Comparison of ENCODE assay signal across 8 mouse cellular contexts in genomic region chr1:85894231-85894747, GRCm38 (mm10). TPM values are rescaled to one million over a fixed set of nuclear protein-coding genes. Genes with fewer than 3 reads are reported as not detected.
DNase-seq lines count a peak whose midpoint lies in the region; ATAC-seq and TF ChIP-seq lines count a peak whose summit lies in the region.

TSS of gene Itm2c (plus strand) at chr1:85894281.

- peak; percentile 80 for TF ChIP-seq POLR2A in heart, adult 2 months (IDR thresholded peaks at IDR 0.05; ENCODE audit: insufficient read depth, low read depth, low read length)
- TF ChIP-seq POLR2A in kidney, adult 2 months (IDR thresholded peaks at IDR 0.05; ENCODE audit: low read depth, low read length) = no peak
- peak; percentile 26; the same call in 1 of the 2 replicates for TF ChIP-seq POLR2A in spleen, adult 2 months (IDR thresholded peaks at IDR 0.05; ENCODE audit: low read depth, low read length)

- TF ChIP-seq CTCF in heart, adult 2 months (IDR thresholded peaks at IDR 0.05) = no peak
- TF ChIP-seq CTCF in kidney, adult 2 months (conservative IDR thresholded peaks at IDR 0.05; ENCODE audit: insufficient read depth, insufficient read length, low read depth, low read length) = no peak
- TF ChIP-seq CTCF in spleen, adult 2 months (IDR thresholded peaks at IDR 0.05; ENCODE audit: extremely low read depth, insufficient read depth, insufficient read length, insufficient replicate concordance) = no peak

- no peaks in the 10 kb centered on the region for H3K36me3 ChIP-seq in embryonic facial prominence, embryonic 14.5 days (ENCODE audit: control insufficient read depth, insufficient read depth, low read length)
- no peaks in the 10 kb centered on the region; the same call in 1 of the 2 replicates for H3K36me3 ChIP-seq in heart, adult 2 months (ENCODE audit: control insufficient read depth, insufficient read depth, low read length)
- no peaks in the 10 kb centered on the region for H3K36me3 ChIP-seq in kidney, adult 2 months (ENCODE audit: control insufficient read depth, insufficient read depth, low read length)
- no peaks in the 10 kb centered on the region for H3K36me3 ChIP-seq in limb, embryonic 12.5 days
- H3K36me3 ChIP-seq in midbrain, embryonic 14.5 days (ENCODE audit: control insufficient read depth, insufficient read depth, low read length) = no peaks in the 10 kb centered on the region
- no peaks in the 10 kb centered on the region for H3K36me3 ChIP-seq in spleen, adult 2 months (ENCODE audit: control insufficient read depth, insufficient read depth, low read length)

- no peaks in the 10 kb centered on the region for H3K79me2 ChIP-seq in heart, adult 2 months (replicated peaks; ENCODE audit: control insufficient read depth, insufficient read depth, low read length)

- peak; percentile 86 for ATAC-seq in embryonic facial prominence, embryonic 14.5 days (ENCODE audit: low read depth)
- peak; percentile 79 for ATAC-seq in limb, embryonic 12.5 days (ENCODE audit: insufficient number of reproducible peaks, insufficient read depth, low FRiP score, low TSS enrichment, low read depth)
- ATAC-seq in midbrain, embryonic 14.5 days (ENCODE audit: low FRiP score, low TSS enrichment) = peak; percentile 79

- H3K4me1 ChIP-seq in embryonic facial prominence, embryonic 14.5 days (ENCODE audit: control insufficient read depth, insufficient read depth, low read length) = peaks cover 37% of the 10 kb centered on the region
- peaks cover 14% of the 10 kb centered on the region for H3K4me1 ChIP-seq in heart, adult 2 months (ENCODE audit: control insufficient read depth, insufficient read depth, low read length)
- H3K4me1 ChIP-seq in kidney, adult 2 months (ENCODE audit: control insufficient read depth, insufficient read depth, low read length) = peaks cover 2% of the 10 kb centered on the region; the same call in 1 of the 2 replicates
- H3K4me1 ChIP-seq in limb, embryonic 12.5 days (replicated peaks) = peaks cover 44% of the 10 kb centered on the region
- H3K4me1 ChIP-seq in midbrain, embryonic 14.5 days (ENCODE audit: control insufficient read depth, insufficient read depth, low read length) = peaks cover 42% of the 10 kb centered on the region
- H3K4me1 ChIP-seq in spleen, adult 2 months (ENCODE audit: control insufficient read depth, insufficient read depth, insufficient read length) = peaks cover 6% of the 10 kb centered on the region; the same call in 1 of the 2 replicates

- H3K9me3 ChIP-seq in embryonic facial prominence, embryonic 14.5 days (ENCODE audit: control insufficient read depth, low read length) = no peaks in the 10 kb centered on the region
- H3K9me3 ChIP-seq in limb, embryonic 12.5 days = no peaks in the 10 kb centered on the region
- H3K9me3 ChIP-seq in midbrain, embryonic 14.5 days (ENCODE audit: control insufficient read depth, low read length) = no peaks in the 10 kb centered on the region

- H3K4me3 ChIP-seq in embryonic facial prominence, embryonic 14.5 days (ENCODE audit: low read depth, low read length) = peak within 1 kb of the TSS; percentile 84
- peak within 1 kb of the TSS; percentile 77 for H3K4me3 ChIP-seq in heart, adult 2 months
- H3K4me3 ChIP-seq in kidney, adult 2 months (ENCODE audit: insufficient read depth, low read depth, low read length) = peak within 1 kb of the TSS; percentile 87
- peak within 1 kb of the TSS; percentile 75 for H3K4me3 ChIP-seq in limb, embryonic 12.5 days (replicated peaks)
- H3K4me3 ChIP-seq in midbrain, embryonic 14.5 days (replicated peaks; ENCODE audit: low read depth, low read length) = peak within 1 kb of the TSS; percentile 91
- peak within 1 kb of the TSS; percentile 74 for H3K4me3 ChIP-seq in spleen, adult 2 months (ENCODE audit: extremely low read depth, insufficient read depth, insufficient read length)

- peak; percentile 91 for DNase-seq in 3T3-L1 (ENCODE audit: low read depth, low spot score)
- DNase-seq in adrenal gland, postnatal 4 days (ENCODE audit: low spot score in 2 of 2) = peak; percentile 79 to 87
- peak; percentile 94 for DNase-seq in embryonic facial prominence, embryonic 14.5 days (ENCODE audit: low spot score)
- DNase-seq in heart, adult 2 months = peak; percentile 90 to 93
- peak; percentile 91 for DNase-seq in kidney, adult 2 months
- DNase-seq in midbrain, embryonic 14.5 days = peak; percentile 94
- peak; percentile 26 to 71 for DNase-seq in spleen, adult 2 months (ENCODE audit: low read depth in 1 of 2, low spot score in 2 of 2)

- peak within 1 kb of the TSS; percentile 93 for H3K27ac ChIP-seq in embryonic facial prominence, embryonic 14.5 days (replicated peaks; ENCODE audit: low read depth, low read length)
- peak within 1 kb of the TSS; percentile 72 for H3K27ac ChIP-seq in heart, adult 2 months
- H3K27ac ChIP-seq in kidney, adult 2 months (ENCODE audit: insufficient read depth, low read depth, low read length) = no peak within 1 kb of the TSS
- peak within 1 kb of the TSS; percentile 95 for H3K27ac ChIP-seq in limb, embryonic 12.5 days
- peak within 1 kb of the TSS; percentile 91 for H3K27ac ChIP-seq in midbrain, embryonic 14.5 days (replicated peaks; ENCODE audit: low read depth, low read length)
- peak within 1 kb of the TSS; percentile 64 for H3K27ac ChIP-seq in spleen, adult 2 months (ENCODE audit: insufficient read depth, low read length)

- no peak for TF ChIP-seq EP300 in heart, adult 2 months (IDR thresholded peaks at IDR 0.05; ENCODE audit: insufficient read depth, low read depth, low read length)

- no peaks in the 10 kb centered on the region for H3K27me3 ChIP-seq in embryonic facial prominence, embryonic 14.5 days (replicated peaks; ENCODE audit: control insufficient read depth, insufficient read depth, low read length)
- no peaks in the 10 kb centered on the region for H3K27me3 ChIP-seq in heart, adult 2 months (ENCODE audit: control insufficient read depth, insufficient read depth, low read length)
- H3K27me3 ChIP-seq in kidney, adult 2 months (replicated peaks; ENCODE audit: control insufficient read depth, insufficient read depth, low read length) = no peaks in the 10 kb centered on the region
- H3K27me3 ChIP-seq in limb, embryonic 12.5 days = no peaks in the 10 kb centered on the region
- H3K27me3 ChIP-seq in midbrain, embryonic 14.5 days (ENCODE audit: control insufficient read depth, insufficient read depth, low read length) = no peaks in the 10 kb centered on the region
- H3K27me3 ChIP-seq in spleen, adult 2 months (ENCODE audit: control insufficient read depth, insufficient read depth, low read length) = no peaks in the 10 kb centered on the region

- under 1% methylated on average over 19 of the region's 35 CpGs for WGBS in embryonic facial prominence, embryonic 14.5 days
- WGBS in heart, adult 2 months = 1% methylated on average over 35 of the region's 35 CpGs
- WGBS in kidney, adult 2 months = under 1% methylated on average over 35 of the region's 35 CpGs
- 1% methylated on average over 35 of the region's 35 CpGs for WGBS in limb, embryonic 12.5 days
- under 1% methylated on average over 35 of the region's 35 CpGs for WGBS in midbrain, embryonic 14.5 days
- WGBS in spleen, adult 2 months = 1% methylated on average over 34 of the region's 35 CpGs

- H3K4me2 ChIP-seq in embryonic facial prominence, embryonic 14.5 days (ENCODE audit: low read depth, low read length) = peak within 1 kb of the TSS; percentile 85
- H3K4me2 ChIP-seq in limb, embryonic 12.5 days = peak within 1 kb of the TSS; percentile 74
- peak within 1 kb of the TSS; percentile 75 for H3K4me2 ChIP-seq in midbrain, embryonic 14.5 days (ENCODE audit: low read length)

- intact Hi-C loops in heart, adult 2 months (cut with DNase I) = loop anchor here (2.0 kb wide), 2 partner anchors 41 kb away; no protein-coding TSS in a partner anchor

- H3K9ac ChIP-seq in embryonic facial prominence, embryonic 14.5 days (ENCODE audit: low read depth, low read length) = peak within 1 kb of the TSS; percentile 83
- peak within 1 kb of the TSS; percentile 62 for H3K9ac ChIP-seq in heart, adult 2 months (ENCODE audit: low read depth, low read length)
- H3K9ac ChIP-seq in limb, embryonic 12.5 days (replicated peaks) = peak within 1 kb of the TSS; percentile 83
- H3K9ac ChIP-seq in midbrain, embryonic 14.5 days (replicated peaks; ENCODE audit: low read length) = peak within 1 kb of the TSS; percentile 81

RNA-seq across cellular contexts. Expression of gene Itm2c, which starts in this region (rescaled TPM):
- total RNA-seq in adrenal gland, postnatal 4 days (2021) = 100 to 1,000 TPM; 412 to 422 TPM
- 158 and 177 TPM in 2 replicates for polyA plus RNA-seq in embryonic facial prominence, embryonic 14.5 days (2014; fragmentation: Nextera tagmentation; extraction: Ambion mirVana)
- 10 to 100 TPM; 60.3 to 62.0 TPM for total RNA-seq in heart, adult 2 months (2021)
- polyA plus RNA-seq in heart, adult 2 months (2012; rRNA removed) = 101 and 137 TPM in 2 replicates
- 166 and 198 TPM in 2 replicates for polyA plus RNA-seq in kidney, adult 2 months (2012; rRNA removed)
- 214 TPM in 2 replicates for polyA plus RNA-seq in limb, embryonic 12.5 days (2016; fragmentation: Nextera tagmentation; extraction: Ambion mirVana)
- 136 and 176 TPM in 2 replicates for polyA plus RNA-seq in midbrain, embryonic 14.5 days (2014; fragmentation: Nextera tagmentation; extraction: Ambion mirVana)
- 136 and 141 TPM in 2 replicates for polyA plus RNA-seq in spleen, adult 2 months (2012; rRNA removed)

Comparison
In these comparisons a context has a peak if more than half of its experiments do, and no peak if none do; other contexts are left out.
1. RNA of gene Itm2c (total RNA-seq): 412 to 422 TPM in adrenal gland, postnatal 4 days; 60.3 to 62.0 TPM in heart, adult 2 months; every median in the first group is over 4 times any median in the second.
2. Peak in every context shown above with its lines, with median percentiles within 50 percentile points of each other: DNase-seq, ATAC-seq, H3K4me2 ChIP-seq, H3K4me3 ChIP-seq and H3K9ac ChIP-seq.